Mouse (Mus musculus) lung, postnatal 25 days (tissue): Measurements from ENCODE around the gene Gtf2ird2.

Experiments used
- DNase-seq: peaks from one replicate; pipeline ENCODE4 v3.0.0; 2022; ENCODE audit warnings: low spot score

The Gtf2ird2 gene

DNA sequence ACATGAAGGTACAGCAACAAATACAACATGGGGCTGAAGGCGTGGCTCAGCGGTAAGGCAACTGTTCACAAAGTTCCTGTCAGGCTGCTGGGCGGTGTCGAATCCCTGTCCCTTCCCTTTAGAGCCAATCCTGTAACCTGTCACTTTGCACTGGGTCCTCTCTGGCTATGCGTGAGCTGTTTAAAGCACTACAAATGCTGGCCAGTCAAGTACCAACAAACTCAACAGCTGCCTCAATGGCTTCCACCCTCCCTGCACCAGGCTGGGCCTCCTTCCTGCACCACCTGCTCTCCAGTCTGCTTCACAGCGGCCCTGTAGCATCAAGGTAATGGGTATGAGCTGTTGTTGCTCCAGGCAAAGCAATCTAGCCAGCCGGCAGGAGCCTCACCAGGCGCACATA lies 84.9 kb downstream of the Gtf2ird2 start:
- DNase-seq = no peak

DNA sequence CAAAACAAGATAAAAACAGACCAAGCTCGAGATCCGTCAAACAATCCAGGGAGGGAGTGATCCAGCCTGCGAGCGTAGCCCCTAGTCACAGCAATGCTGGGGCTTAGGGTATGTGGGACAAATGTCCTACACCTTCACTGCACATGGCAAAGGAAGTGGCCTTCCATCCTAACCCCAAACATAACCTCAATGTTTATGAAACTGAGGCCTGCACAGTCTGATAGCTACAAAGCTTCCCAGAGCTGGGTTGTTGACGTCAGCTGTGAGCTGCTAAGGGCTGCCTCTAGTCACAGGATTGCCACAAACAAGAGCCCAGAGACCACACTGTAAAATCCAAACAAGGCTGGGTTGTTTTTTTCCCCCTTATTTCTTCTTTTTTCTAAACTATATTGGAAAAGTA lies 85.9 kb downstream of the Gtf2ird2 start:
- DNase-seq = peak; percentile 34

DNA sequence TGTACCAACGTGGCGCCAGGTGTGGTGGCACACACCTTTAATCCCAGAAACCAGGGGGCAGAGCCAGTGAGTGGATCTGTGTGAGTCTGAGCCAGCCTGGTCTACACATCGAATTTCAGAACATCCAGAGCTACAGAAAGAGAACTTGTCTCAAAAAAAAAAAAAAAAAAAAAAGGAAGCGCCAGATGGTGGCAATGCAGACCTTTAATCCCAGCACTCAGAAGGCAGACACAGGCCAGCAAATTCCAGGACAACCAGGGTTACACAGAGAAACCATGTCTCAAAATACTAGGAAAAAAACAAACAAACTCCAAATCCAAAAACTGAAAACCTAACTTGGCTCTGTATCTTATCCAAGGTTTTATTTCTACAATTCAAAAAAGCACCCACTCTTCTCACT lies 86.7 kb downstream of the Gtf2ird2 start:
- no peak for DNase-seq

- no peak for DNase-seq
These were observed 87.6 kb downstream of the Gtf2ird2 start for GRCm38 (mm10) chr5:134271421-134271820.

GRCm38 (mm10) chr5:134272761-134273160 lies 88.9 kb downstream of the Gtf2ird2 start:
- no peak for DNase-seq

DNA sequence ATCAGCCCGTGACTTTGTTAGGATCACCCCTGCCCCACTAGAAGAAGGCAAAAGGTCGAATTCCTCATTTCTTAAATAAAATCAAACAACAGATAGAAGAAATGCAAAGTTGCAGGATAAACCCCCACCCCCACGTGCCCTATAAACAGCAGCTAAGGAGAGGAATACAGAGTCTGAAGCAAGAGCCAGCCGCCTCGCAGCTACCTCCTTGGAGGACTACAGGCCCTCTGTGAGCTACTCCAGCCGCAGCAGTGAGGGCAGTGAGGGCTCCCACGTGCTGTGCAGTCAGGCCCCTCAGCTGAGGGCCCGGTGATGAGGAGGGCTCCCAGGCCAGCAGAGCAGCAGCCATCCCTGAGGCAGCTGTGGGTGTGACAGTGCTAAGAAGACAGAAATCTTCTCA lies 89.9 kb downstream of the Gtf2ird2 start:
- no peak for DNase-seq
